Mouse (Mus musculus): Measurements from ENCODE around the gene Tmem33. TPM values are rescaled to one million over a fixed set of nuclear protein-coding genes. Genes with fewer than 3 reads are reported as not detected.

Gene Tmem33
- polyA plus RNA-seq, 1 experiment from 2014 or later, result 106 TPM

DNA sequence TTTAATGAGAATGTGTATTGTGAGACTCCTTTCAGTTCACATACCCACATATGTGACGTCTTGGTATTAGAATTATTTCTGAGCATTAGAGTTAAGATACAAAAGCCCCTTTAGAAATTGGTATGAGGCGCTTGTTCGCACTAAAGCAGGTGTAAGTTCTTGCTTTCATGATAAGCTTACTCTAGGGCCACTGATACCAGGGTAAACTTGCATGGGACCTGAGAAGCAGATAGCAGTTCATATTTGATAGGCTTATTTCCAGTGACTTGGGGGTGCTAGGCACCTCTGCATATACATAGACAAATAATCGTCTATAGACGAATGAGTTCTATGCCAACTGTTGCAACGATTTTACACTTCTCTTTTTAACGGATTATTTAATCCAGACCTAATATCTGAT lies 2.6 kb downstream of the Tmem33 start:
- no peak overlapping the region for H3K9ac ChIP-seq (replicated peaks)
- H3K27ac ChIP-seq (replicated peaks), result no peak overlapping the region
- ATAC-seq (ENCODE audit: low FRiP score, low read depth), result no peak
- no peak overlapping the region for H3K4me2 ChIP-seq (replicated peaks)
- H3K27me3 ChIP-seq, result no peaks in the 10 kb centered on the region
- H3K4me1 ChIP-seq, result peaks cover 18% of the 10 kb centered on the region
- H3K4me3 ChIP-seq, result no peak overlapping the region
- peaks cover 37% of the 10 kb centered on the region for H3K36me3 ChIP-seq
- no peaks in the 10 kb centered on the region for H3K9me3 ChIP-seq
- 93% methylated on average over 7 of the region's 7 CpGs for WGBS

DNA sequence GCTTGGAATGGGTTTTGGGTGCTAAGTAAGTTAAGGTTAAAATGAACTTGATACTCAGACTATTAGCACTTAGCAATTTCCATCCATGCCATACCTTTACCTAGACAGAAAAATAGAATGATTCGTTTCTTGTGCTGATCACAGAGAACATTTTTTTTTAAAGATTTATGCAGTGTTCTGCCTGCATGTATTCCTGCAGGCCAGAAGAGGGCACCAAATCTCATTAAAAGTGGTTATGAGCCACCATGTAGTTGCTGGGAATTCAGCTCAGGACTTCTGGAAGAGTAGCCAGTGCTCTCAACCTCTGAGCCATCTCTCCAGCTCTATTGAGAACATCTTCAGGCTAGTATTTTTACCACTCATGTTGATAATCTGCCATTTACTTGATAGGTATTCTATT lies 5.7 kb downstream of the Tmem33 start:
- H3K36me3 ChIP-seq, result peaks cover 49% of the 10 kb centered on the region
- H3K4me1 ChIP-seq, result peaks cover 14% of the 10 kb centered on the region
- H3K9ac ChIP-seq (replicated peaks), result no peak overlapping the region
- no peak overlapping the region for H3K4me3 ChIP-seq
- no peak overlapping the region for H3K27ac ChIP-seq (replicated peaks)
- WGBS, result 87% methylated on average over 1 of the region's 1 CpGs
- H3K4me2 ChIP-seq (replicated peaks), result no peak overlapping the region
- no peaks in the 10 kb centered on the region for H3K9me3 ChIP-seq
- no peaks in the 10 kb centered on the region for H3K27me3 ChIP-seq
- no peak for ATAC-seq (ENCODE audit: low FRiP score, low read depth)

DNA sequence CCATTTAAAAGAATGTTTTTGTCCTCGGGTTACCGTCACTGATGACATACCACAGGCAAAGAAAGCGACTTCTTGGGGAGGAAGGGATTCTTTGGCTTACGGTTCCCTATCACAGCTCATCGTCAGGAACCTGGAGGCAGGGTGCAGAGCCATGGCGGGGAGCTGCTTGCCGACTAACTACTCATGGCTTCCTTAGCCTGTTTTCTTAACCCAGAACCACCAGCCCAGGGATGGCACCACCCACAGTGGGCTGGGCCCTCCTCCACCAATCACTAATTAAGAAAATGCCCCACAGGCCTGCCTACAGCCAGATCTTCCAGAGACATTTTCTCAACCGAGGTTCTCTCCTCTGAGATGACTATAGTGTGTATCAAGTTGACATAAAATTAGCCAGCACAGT lies 8.9 kb downstream of the Tmem33 start:
- no peak overlapping the region for H3K9ac ChIP-seq (replicated peaks)
- H3K36me3 ChIP-seq, result peaks cover 42% of the 10 kb centered on the region
- H3K27me3 ChIP-seq, result no peaks in the 10 kb centered on the region
- WGBS, result 90% methylated on average over 8 of the region's 8 CpGs
- ATAC-seq (ENCODE audit: low FRiP score, low read depth), result no peak
- H3K4me2 ChIP-seq (replicated peaks), result no peak overlapping the region
- no peak overlapping the region for H3K27ac ChIP-seq (replicated peaks)
- H3K4me3 ChIP-seq, result no peak overlapping the region
- no peaks in the 10 kb centered on the region for H3K4me1 ChIP-seq
- no peaks in the 10 kb centered on the region for H3K9me3 ChIP-seq

DNA sequence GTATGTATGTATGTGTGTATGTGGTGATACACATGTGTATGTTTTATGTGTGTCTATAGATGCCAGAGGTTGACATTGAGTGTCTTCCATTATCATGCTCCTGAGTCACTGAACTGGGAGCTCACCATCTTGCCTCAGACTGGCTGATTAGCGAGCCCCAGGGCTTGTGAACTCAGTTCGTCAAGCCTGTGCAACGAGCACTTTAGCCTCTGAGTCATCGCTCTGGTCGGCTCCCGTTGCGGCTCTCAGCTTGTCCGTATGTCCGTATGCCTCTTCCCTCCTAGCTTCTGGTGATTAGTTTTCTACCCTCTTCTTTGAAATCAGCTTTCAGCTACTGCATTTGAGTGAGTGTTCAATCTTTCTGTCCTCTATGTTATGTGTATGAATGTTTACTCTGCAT lies 19.0 kb downstream of the Tmem33 start:
- Histone ChIP-seq H3K27ac (replicated peaks) (no peak overlapping the region), H3K27me3 (no peaks in the 10 kb centered on the region), H3K36me3 (peaks cover 37% of the 10 kb centered on the region), H3K4me2 (replicated peaks) (no peak overlapping the region), H3K9ac (replicated peaks) (no peak overlapping the region), H3K9me3 (no peaks in the 10 kb centered on the region), H3K4me1 (no peaks in the 10 kb centered on the region), H3K4me3 (no peak overlapping the region)
- 98% methylated on average over 9 of the region's 9 CpGs for WGBS
- no peak for ATAC-seq (ENCODE audit: low FRiP score, low read depth)

DNA sequence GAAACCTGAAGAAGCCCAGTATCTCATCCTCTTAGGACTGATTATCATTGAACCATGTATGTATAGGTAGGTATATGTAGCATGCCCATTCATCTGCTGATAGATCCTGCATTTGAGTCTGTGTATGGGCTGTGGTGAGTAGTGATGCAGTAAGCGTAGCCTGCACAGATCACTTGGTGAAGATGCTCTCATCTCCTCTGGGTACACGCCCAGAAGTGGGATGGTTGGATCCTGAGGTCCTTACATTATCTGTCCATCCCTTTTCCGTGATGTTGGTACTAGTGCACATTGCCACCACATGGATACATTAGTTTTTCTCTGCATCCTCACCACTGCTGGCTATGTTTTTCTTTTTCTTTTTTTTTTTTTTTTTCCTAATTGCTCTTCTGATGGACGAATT lies 19.5 kb downstream of the Tmem33 start:
- Histone ChIP-seq H3K9me3 (no peaks in the 10 kb centered on the region), H3K9ac (replicated peaks) (no peak overlapping the region), H3K4me1 (no peaks in the 10 kb centered on the region), H3K4me3 (no peak overlapping the region), H3K4me2 (replicated peaks) (no peak overlapping the region), H3K27me3 (no peaks in the 10 kb centered on the region), H3K36me3 (peaks cover 42% of the 10 kb centered on the region), H3K27ac (replicated peaks) (no peak overlapping the region)
- WGBS, result 93% methylated on average over 4 of the region's 4 CpGs
- ATAC-seq (ENCODE audit: low FRiP score, low read depth), result no peak

DNA sequence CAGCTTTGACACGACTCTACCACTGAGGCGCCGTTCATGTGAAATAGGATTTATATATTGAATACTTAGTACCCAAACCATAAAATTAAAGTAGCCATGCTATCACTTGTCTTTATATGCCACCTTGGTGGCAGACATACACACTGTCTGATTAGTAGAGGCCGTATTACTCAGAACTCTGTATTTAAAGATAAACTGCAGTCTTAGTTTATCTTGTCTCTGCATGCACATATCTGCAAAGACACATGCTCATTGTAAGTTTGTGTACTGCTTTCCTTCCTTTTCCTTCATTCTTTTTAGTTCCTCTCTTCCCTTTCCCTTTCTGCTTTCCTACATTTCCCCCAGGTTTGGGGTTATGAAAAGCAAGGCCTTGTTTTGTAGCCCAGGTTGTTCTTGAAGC lies 20.0 kb downstream of the Tmem33 start:
- WGBS, result 93% methylated on average over 4 of the region's 4 CpGs
- Histone ChIP-seq H3K36me3 (peaks cover 47% of the 10 kb centered on the region), H3K4me3 (no peak overlapping the region), H3K9ac (replicated peaks) (no peak overlapping the region), H3K4me1 (no peaks in the 10 kb centered on the region), H3K4me2 (replicated peaks) (no peak overlapping the region), H3K27ac (replicated peaks) (no peak overlapping the region), H3K27me3 (no peaks in the 10 kb centered on the region), H3K9me3 (no peaks in the 10 kb centered on the region)
- no peak for ATAC-seq (ENCODE audit: low FRiP score, low read depth)

DNA sequence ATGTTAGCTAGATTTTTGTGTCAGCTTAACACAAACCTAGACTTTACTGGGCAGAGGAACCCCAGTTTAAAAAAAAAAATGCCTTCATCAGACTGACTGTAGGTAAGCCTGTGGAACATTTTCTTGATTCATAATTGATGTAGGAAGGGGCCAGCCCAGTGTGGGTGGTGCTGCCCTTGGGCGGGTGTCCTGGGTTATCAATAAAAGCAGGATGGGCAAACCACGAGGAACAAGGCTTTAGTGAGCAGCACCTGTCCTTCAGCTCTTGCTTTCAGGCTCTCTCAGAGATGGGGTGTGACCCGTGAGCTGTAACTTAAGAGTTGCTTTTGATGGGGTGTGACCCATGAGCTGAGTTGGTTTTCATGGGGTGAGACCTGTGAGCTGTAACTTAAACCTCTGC lies 34.7 kb downstream of the Tmem33 start:
- H3K9me3 ChIP-seq, result no peaks in the 10 kb centered on the region
- no peak for ATAC-seq (ENCODE audit: low FRiP score, low read depth)
- H3K27ac ChIP-seq (replicated peaks), result no peak overlapping the region
- no peak overlapping the region for H3K4me3 ChIP-seq
- H3K4me2 ChIP-seq (replicated peaks), result no peak overlapping the region
- 0 out of 2 replicates have a peak, but pooled peaks cover 21% of the 10 kb centered on the region for H3K36me3 ChIP-seq
- no peaks in the 10 kb centered on the region for H3K4me1 ChIP-seq
- WGBS, result 79% methylated on average over 3 of the region's 3 CpGs
- H3K9ac ChIP-seq (replicated peaks), result no peak overlapping the region
- H3K27me3 ChIP-seq, result no peaks in the 10 kb centered on the region

DNA sequence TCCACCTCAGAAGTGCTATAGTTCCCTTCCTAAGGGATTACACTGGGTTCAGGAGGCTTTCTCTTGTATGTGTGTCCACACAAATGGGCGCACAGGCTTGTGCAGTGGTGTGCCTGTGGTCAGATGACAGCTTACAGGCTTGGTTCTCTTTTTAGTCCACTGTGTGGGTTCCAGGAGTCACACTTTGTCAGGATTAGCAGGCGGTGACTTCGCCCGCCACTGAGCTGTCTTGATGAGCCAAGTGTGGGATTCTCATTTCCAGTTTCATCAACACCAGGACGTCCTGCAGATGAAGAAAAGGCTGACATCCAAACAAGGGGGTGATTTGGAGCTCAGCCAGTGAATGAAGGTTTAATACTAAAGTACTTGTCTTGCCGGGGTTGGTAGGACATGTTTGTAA lies 35.3 kb downstream of the Tmem33 start:
- Histone ChIP-seq H3K27ac (replicated peaks) (no peak overlapping the region), H3K9me3 (no peaks in the 10 kb centered on the region), H3K36me3 (0 out of 2 replicates have a peak, but pooled peaks cover 21% of the 10 kb centered on the region), H3K4me2 (replicated peaks) (no peak overlapping the region), H3K9ac (replicated peaks) (no peak overlapping the region), H3K4me1 (no peaks in the 10 kb centered on the region), H3K27me3 (no peaks in the 10 kb centered on the region), H3K4me3 (no peak overlapping the region)
- no peak for ATAC-seq (ENCODE audit: low FRiP score, low read depth)
- 92% methylated on average over 6 of the region's 6 CpGs for WGBS

DNA sequence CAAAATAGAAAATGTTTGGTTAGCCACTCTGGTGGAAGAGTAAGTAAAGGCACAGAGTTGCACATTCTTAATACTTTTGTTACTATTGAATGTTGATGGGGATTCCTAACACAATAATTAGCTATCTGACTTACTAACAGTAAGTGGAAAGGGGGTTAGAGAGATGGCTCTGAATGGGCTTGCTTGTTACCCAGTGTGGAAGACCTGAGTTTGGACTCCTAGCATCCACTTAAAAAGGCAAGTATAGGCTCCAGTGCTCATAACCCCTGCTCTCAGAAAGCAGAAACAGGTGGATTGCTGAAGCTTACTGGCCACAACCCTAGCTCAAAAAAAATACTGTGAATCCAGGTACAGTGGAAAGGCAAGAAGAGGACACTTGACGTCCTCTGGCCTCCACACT lies 35.8 kb downstream of the Tmem33 start:
- H3K4me3 ChIP-seq, result no peak overlapping the region
- no peaks in the 10 kb centered on the region for H3K27me3 ChIP-seq
- no peaks in the 10 kb centered on the region for H3K4me1 ChIP-seq
- H3K27ac ChIP-seq (replicated peaks), result no peak overlapping the region
- H3K9ac ChIP-seq (replicated peaks), result no peak overlapping the region
- H3K36me3 ChIP-seq, result 0 out of 2 replicates have a peak, but pooled peaks cover 21% of the 10 kb centered on the region
- no peaks in the 10 kb centered on the region for H3K9me3 ChIP-seq
- no peak for ATAC-seq (ENCODE audit: low FRiP score, low read depth)
- H3K4me2 ChIP-seq (replicated peaks), result no peak overlapping the region
- 95% methylated on average over 1 of the region's 1 CpGs for WGBS

DNA sequence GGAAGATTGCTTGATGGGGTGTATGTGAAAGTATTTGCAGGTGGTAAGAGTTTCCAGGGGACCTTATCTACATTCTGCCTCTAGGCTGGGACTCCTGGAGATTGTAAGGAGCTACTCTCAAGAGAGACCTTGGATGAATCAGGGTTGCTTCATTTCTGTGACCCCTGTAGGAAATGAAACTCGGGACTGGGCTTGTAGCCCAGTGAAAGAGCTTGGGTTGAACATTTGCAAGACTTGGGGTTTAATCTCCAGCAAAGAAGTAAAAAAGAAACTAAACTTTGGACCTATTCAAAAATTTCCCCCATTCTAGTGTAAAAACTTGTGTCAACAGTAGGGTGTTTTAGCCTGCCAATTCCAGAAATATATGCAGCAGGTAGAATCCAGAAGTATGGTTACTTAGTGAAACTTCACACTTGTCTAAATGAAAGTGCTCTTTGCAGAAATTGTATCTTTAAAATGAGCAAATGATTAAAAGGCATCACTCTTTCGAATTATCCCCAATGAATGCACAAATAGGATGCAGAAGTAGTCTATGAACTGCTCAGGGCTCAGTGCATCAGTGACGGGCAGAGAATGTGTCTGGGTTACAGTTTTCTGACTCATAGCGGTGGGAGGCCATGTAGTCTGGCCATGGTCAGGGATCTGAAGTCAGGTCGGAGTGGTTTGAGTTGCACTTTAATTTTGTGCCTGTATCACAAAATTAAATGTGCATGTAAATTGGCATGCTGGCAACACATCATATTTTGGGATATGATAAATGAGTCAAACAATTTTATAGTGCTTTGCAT lies 36.9 kb downstream of the Tmem33 start:
- no peak for ATAC-seq (ENCODE audit: low FRiP score, low read depth)
- H3K4me1 ChIP-seq, result no peaks in the 10 kb centered on the region
- no peak overlapping the region for H3K4me2 ChIP-seq (replicated peaks)
- WGBS, result 86% methylated on average over 5 of the region's 5 CpGs
- 0 out of 2 replicates have a peak, but pooled peaks cover 16% of the 10 kb centered on the region for H3K36me3 ChIP-seq
- H3K9me3 ChIP-seq, result no peaks in the 10 kb centered on the region
- no peak overlapping the region for H3K27ac ChIP-seq (replicated peaks)
- H3K27me3 ChIP-seq, result no peaks in the 10 kb centered on the region
- H3K4me3 ChIP-seq, result no peak overlapping the region
- H3K9ac ChIP-seq (replicated peaks), result no peak overlapping the region

DNA sequence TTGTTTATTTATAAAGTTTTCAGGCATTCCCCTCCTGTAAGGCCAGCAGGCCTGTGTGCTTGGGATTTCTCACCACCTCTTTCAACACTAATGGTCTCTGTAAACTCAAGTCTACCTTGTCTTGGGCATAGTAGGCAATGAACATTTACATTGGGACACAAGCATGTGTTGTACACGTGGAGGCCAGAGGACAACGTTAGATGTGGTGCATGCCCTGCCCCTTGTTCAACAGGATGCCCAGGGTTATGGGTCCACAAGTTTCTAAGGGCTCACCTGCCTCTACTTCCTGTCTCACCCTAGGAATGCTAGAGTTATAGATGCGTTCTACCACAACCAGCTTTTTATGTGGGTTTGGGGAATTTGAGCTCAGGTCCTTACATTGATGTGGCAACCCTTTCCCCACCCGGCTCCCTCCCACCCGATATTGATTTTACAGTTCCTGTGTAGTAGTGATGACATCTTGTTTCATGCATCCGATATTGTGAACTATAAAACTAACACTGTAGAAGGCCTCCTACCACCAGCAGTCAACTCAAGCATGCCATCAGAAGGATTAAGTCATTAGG lies 39.6 kb downstream of the Tmem33 start:
- Histone ChIP-seq H3K4me3 (no peak overlapping the region), H3K9me3 (no peaks in the 10 kb centered on the region), H3K9ac (replicated peaks) (no peak overlapping the region), H3K4me1 (no peaks in the 10 kb centered on the region), H3K36me3 (0 out of 2 replicates have a peak, but pooled peaks cover 5% of the 10 kb centered on the region), H3K4me2 (replicated peaks) (no peak overlapping the region), H3K27me3 (no peaks in the 10 kb centered on the region), H3K27ac (replicated peaks) (no peak overlapping the region)
- ATAC-seq (ENCODE audit: low FRiP score, low read depth), result no peak
- WGBS, result 95% methylated on average over 6 of the region's 6 CpGs

DNA sequence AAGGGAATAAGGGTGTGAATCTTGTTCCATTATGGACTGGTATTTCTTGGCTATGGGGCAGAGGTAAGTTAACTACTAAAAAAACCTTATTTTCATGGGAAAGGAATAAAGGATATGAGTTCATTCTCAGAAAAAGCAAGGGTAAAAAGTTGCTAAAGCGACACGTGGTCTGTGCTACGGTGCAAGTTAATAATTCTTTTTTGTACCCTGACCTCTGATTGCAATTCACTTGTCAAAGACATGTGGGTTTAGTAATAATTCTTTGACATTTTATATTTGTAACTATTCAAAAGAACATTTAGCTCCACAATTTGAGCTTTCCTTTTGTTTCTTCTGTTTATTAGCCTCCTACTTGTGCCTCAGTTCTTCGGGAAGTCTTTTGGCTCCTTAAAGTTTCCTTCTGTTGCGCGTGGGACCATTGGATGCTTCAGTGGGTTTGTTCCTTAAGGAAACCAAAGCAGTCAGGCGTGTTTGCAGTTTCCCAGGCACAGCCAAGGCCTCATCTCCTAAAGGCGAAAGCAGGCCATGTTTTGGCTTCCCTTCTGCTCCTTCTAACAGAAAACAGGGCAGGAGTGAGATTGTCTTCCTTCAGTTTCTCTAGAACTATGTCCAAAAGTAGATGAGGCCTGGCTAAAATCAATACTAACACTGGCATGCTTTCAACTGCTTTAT lies 40.7 kb downstream of the Tmem33 start:
- Histone ChIP-seq H3K4me2 (replicated peaks) (no peak overlapping the region), H3K9me3 (no peaks in the 10 kb centered on the region), H3K27me3 (no peaks in the 10 kb centered on the region), H3K4me1 (no peaks in the 10 kb centered on the region), H3K27ac (replicated peaks) (no peak overlapping the region), H3K9ac (replicated peaks) (no peak overlapping the region), H3K36me3 (no peaks in the 10 kb centered on the region), H3K4me3 (no peak overlapping the region)
- WGBS, result 92% methylated on average over 8 of the region's 8 CpGs
- no peak for ATAC-seq (ENCODE audit: low FRiP score, low read depth)

Measured in midbrain, embryonic 12.5 days (tissue).